8 mouse cellular contexts compared by ENCODE assay signal in the genomic region with DNA sequence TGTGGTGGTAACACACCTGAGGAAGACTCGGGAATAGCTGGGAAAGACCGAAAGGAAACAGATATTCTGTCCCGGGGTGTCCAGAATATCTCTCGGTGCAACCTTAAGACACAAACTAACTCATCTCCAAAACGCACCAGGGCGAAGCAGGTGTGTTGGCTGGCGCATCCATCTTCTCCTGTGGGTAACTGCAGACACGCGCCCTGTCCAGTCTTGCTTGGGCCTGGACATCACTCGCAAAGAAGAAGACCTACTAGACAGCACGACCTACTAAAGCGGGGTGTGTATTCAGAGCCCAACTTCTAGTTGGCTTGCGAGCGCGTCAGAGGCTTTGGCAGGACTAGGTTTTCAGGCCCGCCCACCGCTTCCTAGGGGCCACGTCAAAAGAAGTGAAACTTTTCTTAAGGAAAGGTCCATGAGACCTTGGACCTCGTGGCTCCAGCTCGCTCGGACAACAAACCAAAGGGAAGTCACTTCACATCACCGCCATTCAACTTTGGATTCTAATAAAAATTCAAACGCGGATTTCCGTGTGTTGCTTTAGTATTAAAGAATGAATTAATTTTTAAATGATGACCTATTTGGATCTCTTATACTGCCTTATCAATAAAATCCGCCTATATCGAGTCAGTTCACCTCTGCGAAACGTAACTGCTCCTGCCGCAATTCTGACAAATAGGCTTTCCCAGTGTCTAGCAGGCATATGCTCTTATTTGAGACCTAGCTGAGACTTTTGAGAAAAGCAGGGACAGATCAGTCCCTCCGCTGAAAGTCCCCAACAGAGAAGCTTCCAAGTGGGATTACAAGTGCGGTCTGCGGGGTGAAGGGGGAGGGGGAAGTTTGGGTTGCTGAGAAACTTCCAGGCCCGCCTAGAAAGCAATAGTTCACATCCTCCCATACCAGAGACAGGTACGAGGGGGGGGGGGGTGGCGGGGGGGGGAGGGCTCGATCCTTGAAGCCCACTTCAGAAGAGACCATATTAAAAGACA. TPM values are rescaled to one million over a fixed set of nuclear protein-coding genes. Genes with fewer than 3 reads are reported as not detected.
DNase-seq lines count a peak whose midpoint lies in the region; ATAC-seq and TF ChIP-seq lines count a peak whose summit lies in the region.

No protein-coding gene starts in this region.

- TF ChIP-seq POLR2A in ES-Bruce4 (IDR thresholded peaks at IDR 0.05; ENCODE audit: insufficient read depth, low read length): no peak

- no peak overlapping the region for H3K9ac ChIP-seq in ES-Bruce4 (ENCODE audit: low read depth, poor library complexity, severe bottlenecking)
- no peak overlapping the region for H3K9ac ChIP-seq in heart, embryonic 15.5 days
- no peak overlapping the region for H3K9ac ChIP-seq in liver, postnatal 0 days (replicated peaks)

- peak overlapping the region; percentile 5 for H3K4me3 ChIP-seq in ES-Bruce4 (ENCODE audit: low read depth, low read length)
- H3K4me3 ChIP-seq in heart, embryonic 15.5 days: peak overlapping the region; percentile 49
- H3K4me3 ChIP-seq in liver, postnatal 0 days (ENCODE audit: low read depth, low read length): 0 out of 2 replicates have a peak overlapping the region, but pooled peaks have one; percentile 9

- no peaks in the 10 kb centered on the region for H3K4me1 ChIP-seq in ES-Bruce4 (ENCODE audit: control insufficient read depth, insufficient read depth, low read length)
- H3K4me1 ChIP-seq in heart, embryonic 15.5 days (replicated peaks): peaks cover 23% of the 10 kb centered on the region
- peaks cover 8% of the 10 kb centered on the region; the same call in 1 of the 2 replicates for H3K4me1 ChIP-seq in liver, postnatal 0 days (ENCODE audit: insufficient read depth)

- peaks cover 20% of the 10 kb centered on the region for H3K27me3 ChIP-seq in ES-Bruce4 (ENCODE audit: control insufficient read depth, insufficient read depth, low read length, poor library complexity, severe bottlenecking)
- H3K27me3 ChIP-seq in heart, embryonic 15.5 days: peaks cover 89% of the 10 kb centered on the region
- peaks cover 67% of the 10 kb centered on the region for H3K27me3 ChIP-seq in liver, postnatal 0 days (ENCODE audit: insufficient read depth, low read length)

- DNase-seq in Muller cell, postnatal 12 days (ENCODE audit: inconsistent ontology term): peak; percentile 29
- DNase-seq in liver, postnatal 0 days: no peak
- DNase-seq in spleen, adult 18-20 months: no peak
- no peak for DNase-seq in layer of hippocampus, adult 11-12 months (ENCODE audit: low spot score)
- no peak for DNase-seq in lung, adult 18-20 months

- H3K9me3 ChIP-seq in ES-Bruce4 (replicated peaks; ENCODE audit: control insufficient read depth, insufficient read depth, low read length, poor library complexity, severe bottlenecking): no peaks in the 10 kb centered on the region
- no peaks in the 10 kb centered on the region for H3K9me3 ChIP-seq in heart, embryonic 15.5 days (replicated peaks)
- no peaks in the 10 kb centered on the region for H3K9me3 ChIP-seq in liver, postnatal 0 days (ENCODE audit: low read length)

- 1% methylated on average over 37 of the region's 37 CpGs for WGBS in heart, embryonic 15.5 days
- WGBS in liver, postnatal 0 days (ENCODE audit: insufficient replicate concordance): 2% methylated on average over 36 of the region's 37 CpGs

- no peak for TF ChIP-seq CTCF in ES-Bruce4 (IDR thresholded peaks at IDR 0.05; ENCODE audit: low read depth, low read length)
- no peak for TF ChIP-seq CTCF in liver, postnatal 0 days (IDR thresholded peaks at IDR 0.05; ENCODE audit: low read depth)

- no peak overlapping the region for H3K27ac ChIP-seq in ES-Bruce4 (ENCODE audit: insufficient read depth, low read length)
- no peak overlapping the region for H3K27ac ChIP-seq in heart, embryonic 15.5 days
- no peak overlapping the region for H3K27ac ChIP-seq in liver, postnatal 0 days (ENCODE audit: low read depth)

- ATAC-seq in heart, embryonic 15.5 days (replicated peaks; ENCODE audit: insufficient number of reproducible peaks, insufficient read depth, low FRiP score, low read depth): no peak
- ATAC-seq in liver, postnatal 0 days: no peak
- no peak for ATAC-seq in monocyte, adult 5-6 weeks (replicated peaks; ENCODE audit: insufficient number of reproducible peaks, low FRiP score, low TSS enrichment, poor library complexity, severe bottlenecking)

- TF ChIP-seq EP300 in ES-Bruce4 (IDR thresholded peaks at IDR 0.05; ENCODE audit: insufficient read depth, low read depth, low read length): no peak
- TF ChIP-seq EP300 in liver, postnatal 0 days (IDR thresholded peaks at IDR 0.05; ENCODE audit: low read depth): no peak

- peak overlapping the region; percentile 80 for H3K4me2 ChIP-seq in heart, embryonic 15.5 days
- peak overlapping the region; percentile 20; the same call in 1 of the 2 replicates for H3K4me2 ChIP-seq in liver, postnatal 0 days (ENCODE audit: low read depth, low read length)

- H3K36me3 ChIP-seq in ES-Bruce4 (ENCODE audit: control insufficient read depth, insufficient read depth, low read length, poor library complexity, severe bottlenecking): no peaks in the 10 kb centered on the region
- H3K36me3 ChIP-seq in heart, embryonic 15.5 days: no peaks in the 10 kb centered on the region
- no peaks in the 10 kb centered on the region for H3K36me3 ChIP-seq in liver, postnatal 0 days (replicated peaks; ENCODE audit: insufficient read depth, low read length)

RNA-seq across cellular contexts. Expression of a gene that starts 20.7 kb away (rescaled TPM):
- 1.4 and 1.7 TPM in 2 replicates for polyA plus RNA-seq in ES-Bruce4 (2011; ENCODE audit: insufficient read depth, insufficient read length, low read depth, missing spikeins)
- polyA plus RNA-seq in heart, embryonic 15.5 days (2015; fragmentation: Nextera tagmentation; extraction: Ambion mirVana): 2.1 and 3.1 TPM in 2 replicates
- polyA plus RNA-seq in liver, postnatal 0 days (2015; fragmentation: Nextera tagmentation; extraction: Ambion mirVana): 0.18 and 0.27 TPM in 2 replicates
- total RNA-seq in monocyte, adult 5-6 weeks (2017): 28.6 to 50.3 TPM (median 33.9 TPM) in 3 replicates
